Mouse (Mus musculus) forebrain, embryonic 14.5 days (tissue): ENCODE results near the gene Styx. TPM values are rescaled to one million over a fixed set of nuclear protein-coding genes. Genes with fewer than 3 reads are reported as not detected.

ENCODE experiments used
- ATAC-seq: fragments of 200-750 bp; cut with Nextera tagmentation; 2 replicates; pipeline ENCODE4 v1.8.0; 2017; ENCODE audit warnings: mild to moderate bottlenecking, moderate library complexity
- DNase-seq: peaks from one replicate; pipeline ENCODE4 v3.0.0-alpha.2; 2015; ENCODE audit warnings: low spot score
- H3K27ac ChIP-seq: fragments of 300-500 bp; sonication (generic); 2 replicates; pipeline ENCODE4 v1.5.1; 2014; ENCODE audit warnings: low read depth, mild to moderate bottlenecking, control low read depth, low read length, moderate library complexity
- H3K27me3 ChIP-seq: fragments of 300-500 bp; sonication (generic); replicated peaks from 2 replicates; pipeline ENCODE4 v1.6.1; 2014; ENCODE audit warnings: low read length, control low read depth, mixed read lengths; ENCODE audit not compliant: control insufficient read depth, insufficient read depth
- H3K36me3 ChIP-seq: fragments of 300-500 bp; sonication (generic); 2 replicates; pipeline ENCODE4 v1.6.1; 2014; ENCODE audit warnings: low read length, control low read depth; ENCODE audit not compliant: control insufficient read depth, insufficient read depth
- H3K4me1 ChIP-seq: fragments of 300-500 bp; sonication (generic); 2 replicates; pipeline ENCODE4 v1.6.1; 2014; ENCODE audit warnings: antibody characterized with exemption, low read length, control low read depth; ENCODE audit not compliant: control insufficient read depth, insufficient read depth
- H3K4me2 ChIP-seq: fragments of 300-500 bp; sonication (generic); 2 replicates; pipeline ENCODE4 v1.6.1; 2014; ENCODE audit warnings: mild to moderate bottlenecking, control low read depth, low read length
- H3K4me3 ChIP-seq: fragments of 300-500 bp; sonication (generic); 2 replicates; pipeline ENCODE4 v1.5.1; 2014; ENCODE audit warnings: low read depth, low read length, control low read depth
- H3K9ac ChIP-seq: fragments of 300-500 bp; sonication (generic); 2 replicates; pipeline ENCODE4 v1.6.1; 2014; ENCODE audit warnings: mild to moderate bottlenecking, low read length, control low read depth, moderate library complexity
- H3K9me3 ChIP-seq: fragments of 300-500 bp; sonication (generic); replicated peaks from 2 replicates; pipeline ENCODE4 v1.6.1; 2016; ENCODE audit warnings: low read length, control low read depth, mixed read lengths; ENCODE audit not compliant: control insufficient read depth
- WGBS: fragments of 180-500 bp; shearing (Covaris S2); extraction: QIAGEN DNeasy Blood & Tissue Kit; methylation state at CpG from one replicate; pipeline ENCODE4 v1.1.7; 2014; 5-methylcytosine and 5-hydroxymethylcytosine counted together
- polyA plus RNA-seq: library from polyadenylated mRNA; unstranded; fragments of >200 nt; fragmentation: Nextera tagmentation; extraction: Ambion mirVana; gene quantifications from 2 replicates; pipeline ENCODE4 v1.2.1, GENCODE M21; 2014

Styx gene
- polyA plus RNA-seq, 1 experiment from 2014 or later: 57.5 TPM

- no peak overlapping the region for H3K4me2 ChIP-seq
- no peaks in the 10 kb centered on the region for H3K9me3 ChIP-seq
- H3K36me3 ChIP-seq: peaks cover 5% of the 10 kb centered on the region; the same call in 1 of the 2 replicates
- H3K4me1 ChIP-seq: 0 out of 2 replicates have a peak, but pooled peaks cover 3% of the 10 kb centered on the region
- no peak overlapping the region for H3K4me3 ChIP-seq
- H3K27me3 ChIP-seq: no peaks in the 10 kb centered on the region
- no peak overlapping the region for H3K27ac ChIP-seq
- ATAC-seq (no peak), DNase-seq (no peak)
- no peak overlapping the region for H3K9ac ChIP-seq
- 70% methylated on average over 5 of the region's 5 CpGs for WGBS
Observed at GRCm38 (mm10) chr14:45453538-45454233, 102.8 kb downstream of the Styx start.

DNA sequence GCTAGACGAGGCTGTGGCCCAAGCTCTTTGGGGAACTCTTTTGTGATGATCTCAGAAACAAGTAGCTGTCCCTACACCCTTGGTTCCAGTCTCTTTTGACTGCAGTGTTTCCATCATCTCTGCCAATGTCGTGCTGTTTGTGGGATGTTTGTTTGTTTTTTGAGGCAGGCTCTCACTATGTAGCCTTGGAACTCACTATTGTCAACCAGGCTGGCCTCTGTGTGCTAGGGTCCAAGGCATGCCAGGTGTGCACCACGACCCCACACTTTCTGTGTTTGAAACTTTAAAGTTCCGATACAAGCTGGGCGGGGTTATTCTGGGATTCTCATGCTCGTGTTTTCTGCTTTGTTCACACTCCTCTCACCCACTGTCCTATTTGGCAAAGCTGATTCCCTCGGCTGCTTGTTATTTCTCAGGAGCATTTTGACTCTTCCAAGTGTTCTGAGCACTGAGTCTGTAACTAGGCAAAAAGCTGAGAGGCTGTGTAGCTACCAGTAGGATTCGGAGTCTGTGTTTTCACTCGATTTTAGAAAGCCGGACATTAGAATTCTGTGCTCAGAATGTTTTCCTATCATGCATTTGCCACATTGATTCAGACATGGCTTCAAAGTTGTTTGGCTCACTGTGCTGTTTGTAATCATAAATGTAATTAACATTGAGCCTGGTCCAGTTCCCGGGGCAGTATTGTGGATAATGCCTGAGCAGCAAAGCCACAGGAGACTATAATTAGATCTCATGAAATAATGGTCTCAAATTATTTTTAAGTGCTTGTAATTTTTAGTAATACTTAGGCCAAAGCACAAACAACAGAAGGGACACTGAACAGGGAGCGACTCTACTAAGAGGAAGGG, 105.0 kb downstream of the Styx start:
- WGBS: 58% methylated on average over 12 of the region's 12 CpGs
- ATAC-seq: no peak
- Histone ChIP-seq H3K4me3 (no peak overlapping the region), H3K9ac (no peak overlapping the region), H3K4me2 (no peak overlapping the region), H3K9me3 (no peaks in the 10 kb centered on the region), H3K4me1 (0 out of 2 replicates have a peak, but pooled peaks cover 3% of the 10 kb centered on the region), H3K27me3 (no peaks in the 10 kb centered on the region), H3K27ac (0 out of 2 replicates have a peak overlapping the region, but pooled peaks have one; percentile 5), H3K36me3 (peaks cover 17% of the 10 kb centered on the region)
- DNase-seq: no peak

DNA sequence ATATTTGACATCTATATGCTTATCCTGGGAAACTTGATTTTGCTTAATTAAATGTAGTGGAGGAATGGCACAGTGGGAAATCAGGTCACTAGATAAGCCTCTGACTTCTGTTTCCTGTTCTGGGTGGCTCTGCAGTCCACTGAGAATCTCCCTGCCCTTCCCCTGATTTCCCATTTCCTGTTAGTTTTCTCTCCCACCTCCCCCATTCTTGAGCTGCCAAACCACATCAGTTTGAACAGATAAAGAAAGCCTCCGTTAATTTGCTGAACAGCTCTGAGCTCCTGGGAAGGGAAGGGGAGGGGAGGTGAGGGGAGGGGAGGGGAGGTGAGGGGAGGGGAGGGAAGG, 105.6 kb downstream of the Styx start:
- no peak for ATAC-seq
- 0% methylated on average over 1 of the region's 1 CpGs for WGBS
- peaks cover 22% of the 10 kb centered on the region for H3K36me3 ChIP-seq

GRCm38 (mm10) chr14:45457003-45457402, 106.1 kb downstream of the Styx start:
- DNase-seq (no peak), ATAC-seq (no peak)
- H3K4me3 ChIP-seq: no peak overlapping the region
- WGBS: 85% methylated on average over 9 of the region's 9 CpGs
- peaks cover 27% of the 10 kb centered on the region for H3K36me3 ChIP-seq
- no peak overlapping the region for H3K9ac ChIP-seq
- 0 out of 2 replicates have a peak, but pooled peaks cover 3% of the 10 kb centered on the region for H3K4me1 ChIP-seq
- H3K27me3 ChIP-seq: no peaks in the 10 kb centered on the region
- H3K27ac ChIP-seq: no peak overlapping the region
- no peaks in the 10 kb centered on the region for H3K9me3 ChIP-seq
- H3K4me2 ChIP-seq: no peak overlapping the region

More for the DNA sequence above, 105.6 kb downstream of the Styx start:
- DNase-seq: peak; percentile 50
- Histone ChIP-seq H3K4me2 (no peak overlapping the region), H3K27ac (0 out of 2 replicates have a peak overlapping the region, but pooled peaks have one; percentile 5), H3K27me3 (no peaks in the 10 kb centered on the region), H3K4me1 (0 out of 2 replicates have a peak, but pooled peaks cover 3% of the 10 kb centered on the region), H3K9me3 (no peaks in the 10 kb centered on the region), H3K4me3 (no peak overlapping the region), H3K9ac (no peak overlapping the region)

GRCm38 (mm10) chr14:45459877-45460276, 109.0 kb downstream of the Styx start:
- Histone ChIP-seq H3K9ac (no peak overlapping the region), H3K27me3 (no peaks in the 10 kb centered on the region), H3K36me3 (peaks cover 42% of the 10 kb centered on the region), H3K9me3 (no peaks in the 10 kb centered on the region), H3K4me2 (no peak overlapping the region), H3K4me1 (peaks cover 14% of the 10 kb centered on the region; the same call in 1 of the 2 replicates), H3K27ac (no peak overlapping the region), H3K4me3 (no peak overlapping the region)
- 87% methylated on average over 14 of the region's 14 CpGs for WGBS
- ATAC-seq (no peak), DNase-seq (no peak)

DNA sequence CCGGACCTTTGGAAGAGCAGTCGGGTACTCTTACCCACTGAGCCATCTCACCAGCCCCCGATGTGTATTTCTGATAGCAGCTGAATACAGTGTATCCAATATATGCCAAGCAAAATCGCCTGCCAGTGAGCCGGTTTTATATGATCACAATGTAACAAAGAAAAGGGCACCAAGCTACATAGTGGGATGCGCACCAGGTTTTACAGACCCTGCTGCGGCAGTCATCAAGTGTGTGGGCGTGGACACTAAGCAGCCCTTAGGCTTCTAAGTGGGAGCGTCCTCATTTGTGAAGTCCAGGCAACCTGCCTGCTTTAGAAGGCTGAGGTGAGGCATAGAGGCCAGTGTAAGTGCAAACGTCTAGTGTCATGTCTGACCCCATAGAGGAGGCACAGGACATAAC, 109.6 kb downstream of the Styx start:
- Histone ChIP-seq H3K27me3 (no peaks in the 10 kb centered on the region), H3K9ac (no peak overlapping the region), H3K36me3 (peaks cover 47% of the 10 kb centered on the region), H3K27ac (no peak overlapping the region), H3K9me3 (no peaks in the 10 kb centered on the region), H3K4me1 (peaks cover 14% of the 10 kb centered on the region; the same call in 1 of the 2 replicates), H3K4me3 (no peak overlapping the region), H3K4me2 (no peak overlapping the region)
- WGBS: 96% methylated on average over 10 of the region's 10 CpGs
- ATAC-seq (no peak), DNase-seq (no peak)

DNA sequence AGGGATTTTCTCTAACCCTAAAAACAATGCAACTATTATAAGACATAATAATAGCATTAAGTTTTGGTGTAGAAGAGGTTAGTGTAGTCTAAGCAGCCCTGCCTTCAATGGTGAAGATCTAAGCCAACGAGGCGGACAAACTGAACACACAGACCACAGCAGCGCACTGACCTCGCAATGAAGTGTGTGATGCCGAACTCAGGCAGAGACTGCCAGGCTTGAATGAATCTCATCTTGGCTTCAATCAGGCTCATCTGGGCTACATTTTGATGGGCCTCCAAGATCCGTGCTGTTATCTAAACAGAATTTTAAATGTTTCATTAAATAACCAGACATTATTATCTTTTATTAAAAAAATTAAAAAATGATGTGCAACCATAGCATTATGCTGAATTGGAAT, 111.1 kb downstream of the Styx start:
- H3K4me1 ChIP-seq: peaks cover 11% of the 10 kb centered on the region; the same call in 1 of the 2 replicates
- no peak for DNase-seq
- H3K9me3 ChIP-seq: no peaks in the 10 kb centered on the region
- WGBS: 79% methylated on average over 6 of the region's 6 CpGs
- H3K27ac ChIP-seq: no peak overlapping the region
- no peak overlapping the region for H3K9ac ChIP-seq
- no peak overlapping the region for H3K4me3 ChIP-seq
- no peak overlapping the region for H3K4me2 ChIP-seq
- peaks cover 62% of the 10 kb centered on the region for H3K36me3 ChIP-seq
- ATAC-seq: no peak
- H3K27me3 ChIP-seq: no peaks in the 10 kb centered on the region

- 20% methylated on average over 6 of the region's 6 CpGs for WGBS
- H3K9me3 ChIP-seq: no peaks in the 10 kb centered on the region
- H3K4me2 ChIP-seq: no peak overlapping the region
- no peak overlapping the region; the same call in 1 of the 2 replicates for H3K9ac ChIP-seq
- DNase-seq (peak; percentile 89), ATAC-seq (peak; percentile 89)
- H3K4me1 ChIP-seq: peaks cover 11% of the 10 kb centered on the region; the same call in 1 of the 2 replicates
- H3K27ac ChIP-seq: peak overlapping the region; percentile 66; the same call in 1 of the 2 replicates
- no peaks in the 10 kb centered on the region for H3K27me3 ChIP-seq
- peaks cover 66% of the 10 kb centered on the region for H3K36me3 ChIP-seq
- no peak overlapping the region for H3K4me3 ChIP-seq
Observed at GRCm38 (mm10) chr14:45462374-45462773, 111.5 kb downstream of the Styx start.
